Mouse (Mus musculus): Measurements from ENCODE around the gene Kcns3. TPM values are rescaled to one million over a fixed set of nuclear protein-coding genes. Genes with fewer than 3 reads are reported as not detected.

Gene Kcns3
- polyA plus RNA-seq (2012; rRNA removed) (2.4 and 2.6 TPM in 2 replicates), polyA plus RNA-seq (2014; fragmentation: Nextera tagmentation; extraction: Ambion mirVana) (3.1 and 3.6 TPM in 2 replicates)

DNA sequence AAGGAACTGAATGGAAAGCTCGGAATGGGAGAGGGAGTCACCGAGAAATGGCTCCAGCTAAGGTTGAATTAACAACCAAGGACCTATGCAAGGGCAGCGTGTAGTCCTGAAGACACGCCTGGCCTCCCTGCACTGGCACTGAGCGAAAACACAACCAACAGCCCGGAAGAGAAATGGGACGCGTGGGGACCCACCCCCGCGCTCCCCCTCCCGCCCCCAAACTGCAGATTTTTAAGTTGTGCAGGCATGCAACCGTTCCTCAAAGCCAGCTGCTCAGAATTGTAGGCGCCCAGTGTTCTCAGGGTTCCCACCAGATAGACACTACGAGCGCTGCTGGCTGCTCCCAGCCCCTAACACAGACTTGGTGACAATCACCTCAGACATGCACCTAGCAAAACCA, at the start of gene Kcns3:
Kcns3 (minus strand) TSS at position 42 of the 400 bp plus-strand sequence.
- no peak within 1 kb of the TSS for H3K27ac ChIP-seq (replicated peaks; ENCODE audit: low read depth, low read length)
- peak within 1 kb of the TSS; percentile 48 for H3K9ac ChIP-seq (ENCODE audit: low read depth, low read length, severe bottlenecking)
- peak within 1 kb of the TSS; percentile 58 for H3K4me3 ChIP-seq (replicated peaks; ENCODE audit: low read length)
- H3K27me3 ChIP-seq (ENCODE audit: control insufficient read depth, insufficient read depth, low read length): peaks cover 46% of the 10 kb centered on the region
- no peak for TF ChIP-seq POLR2A (IDR thresholded peaks at IDR 0.05; ENCODE audit: borderline replicate concordance, extremely low read depth, insufficient read depth, insufficient read length)
- ATAC-seq (ENCODE audit: low FRiP score, low read depth): no peak
- 16% methylated on average over 15 of the region's 15 CpGs for WGBS
- DNase-seq (ENCODE audit: low spot score): no peak
- no peaks in the 10 kb centered on the region for H3K9me3 ChIP-seq (ENCODE audit: control insufficient read depth, low read length)
- H3K36me3 ChIP-seq (ENCODE audit: control insufficient read depth, insufficient read depth, low read length): no peaks in the 10 kb centered on the region
- peak within 1 kb of the TSS; percentile 97 for H3K4me2 ChIP-seq (replicated peaks; ENCODE audit: low read depth, low read length, severe bottlenecking)
- H3K4me1 ChIP-seq (ENCODE audit: control insufficient read depth, insufficient read depth, low read length): 0 out of 2 replicates have a peak, but pooled peaks cover 8% of the 10 kb centered on the region

DNA sequence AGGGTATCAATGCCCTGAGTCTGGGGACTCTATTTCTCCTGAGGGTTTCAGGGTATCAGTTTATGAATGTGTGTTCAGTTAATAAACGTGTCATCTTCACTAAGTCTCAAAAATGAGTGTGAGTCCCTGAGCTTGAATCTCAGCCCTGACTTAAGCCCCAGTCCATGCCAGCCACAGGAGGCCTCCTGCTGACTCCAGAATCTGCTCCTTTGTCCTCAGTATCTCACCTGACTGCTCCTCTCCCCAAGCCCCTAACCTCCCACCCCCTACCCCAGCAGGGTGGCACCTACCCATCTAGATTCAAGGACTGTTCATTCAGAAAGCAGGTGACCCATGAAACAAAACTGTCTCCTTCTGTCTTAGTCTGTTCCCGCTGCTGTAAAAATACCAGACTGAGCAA, 47.7 kb upstream of the Kcns3 start:
- Histone ChIP-seq H3K4me3 (replicated peaks; ENCODE audit: low read length) (no peak overlapping the region), H3K36me3 (ENCODE audit: control insufficient read depth, insufficient read depth, low read length) (no peaks in the 10 kb centered on the region), H3K9me3 (ENCODE audit: control insufficient read depth, low read length) (no peaks in the 10 kb centered on the region), H3K27me3 (ENCODE audit: control insufficient read depth, insufficient read depth, low read length) (no peaks in the 10 kb centered on the region), H3K4me1 (ENCODE audit: control insufficient read depth, insufficient read depth, low read length) (peaks cover 4% of the 10 kb centered on the region; the same call in 1 of the 2 replicates), H3K9ac (ENCODE audit: low read depth, low read length, severe bottlenecking) (no peak overlapping the region), H3K27ac (replicated peaks; ENCODE audit: low read depth, low read length) (no peak overlapping the region), H3K4me2 (replicated peaks; ENCODE audit: low read depth, low read length, severe bottlenecking) (no peak overlapping the region)
- TF ChIP-seq POLR2A (IDR thresholded peaks at IDR 0.05; ENCODE audit: borderline replicate concordance, extremely low read depth, insufficient read depth, insufficient read length): no peak
- 65% methylated on average over 2 of the region's 2 CpGs for WGBS
- DNase-seq (ENCODE audit: low spot score) (no peak), ATAC-seq (ENCODE audit: low FRiP score, low read depth) (no peak)

DNA sequence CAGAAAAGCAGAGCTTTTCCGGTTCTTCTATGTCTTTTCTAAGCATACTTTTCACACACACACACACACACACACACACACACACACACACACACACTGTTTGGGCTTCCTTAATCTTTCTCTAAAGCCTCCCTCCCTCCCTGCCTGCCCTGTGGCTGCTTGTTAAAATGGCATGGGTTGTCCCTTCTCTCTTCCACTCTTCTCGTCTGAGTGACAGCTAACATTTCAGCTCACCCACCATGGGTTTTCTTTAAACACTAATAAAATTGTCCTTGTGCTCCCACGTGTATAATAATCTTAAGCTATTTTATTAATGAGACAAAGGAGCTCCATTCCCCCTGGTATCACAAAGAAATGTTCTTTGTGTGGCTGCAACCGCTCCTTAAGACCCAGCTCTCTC, 47.2 kb upstream of the Kcns3 start:
- 38% methylated on average over 4 of the region's 4 CpGs for WGBS
- ATAC-seq (ENCODE audit: low FRiP score, low read depth): no peak

DNA sequence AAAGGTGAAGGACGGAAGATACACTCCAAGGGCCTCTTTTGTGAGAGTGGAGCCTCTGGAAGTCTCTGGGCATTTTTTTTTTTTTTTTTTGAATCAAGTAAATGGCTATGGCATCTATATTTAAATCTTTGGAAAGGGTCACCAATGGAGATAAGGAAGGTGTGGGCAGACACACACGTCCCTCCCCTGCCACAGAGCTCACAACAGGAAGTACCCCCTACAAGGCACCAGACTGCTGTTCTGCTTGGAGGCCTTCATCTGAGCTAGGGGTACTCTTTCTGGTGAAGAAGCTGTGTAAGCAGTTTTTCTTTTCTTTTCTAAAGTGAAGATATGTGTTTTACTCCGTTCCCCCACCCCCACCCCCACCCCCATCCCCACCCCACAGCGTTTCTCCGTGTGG, 46.0 kb upstream of the Kcns3 start:
- no peak overlapping the region for H3K4me2 ChIP-seq (replicated peaks; ENCODE audit: low read depth, low read length, severe bottlenecking)
- no peaks in the 10 kb centered on the region for H3K36me3 ChIP-seq (ENCODE audit: control insufficient read depth, insufficient read depth, low read length)
- H3K9ac ChIP-seq (ENCODE audit: low read depth, low read length, severe bottlenecking): no peak overlapping the region
- TF ChIP-seq POLR2A (IDR thresholded peaks at IDR 0.05; ENCODE audit: borderline replicate concordance, extremely low read depth, insufficient read depth, insufficient read length): no peak
- no peaks in the 10 kb centered on the region for H3K4me1 ChIP-seq (ENCODE audit: control insufficient read depth, insufficient read depth, low read length)
- no peak; the same call in 1 of the 2 replicates for ATAC-seq (ENCODE audit: low FRiP score, low read depth)
- H3K27ac ChIP-seq (replicated peaks; ENCODE audit: low read depth, low read length): no peak overlapping the region
- H3K9me3 ChIP-seq (ENCODE audit: control insufficient read depth, low read length): no peaks in the 10 kb centered on the region
- 53% methylated on average over 5 of the region's 5 CpGs for WGBS
- DNase-seq (ENCODE audit: low spot score): no peak
- H3K27me3 ChIP-seq (ENCODE audit: control insufficient read depth, insufficient read depth, low read length): no peaks in the 10 kb centered on the region
- no peak overlapping the region for H3K4me3 ChIP-seq (replicated peaks; ENCODE audit: low read length)

More for the DNA sequence above, 47.2 kb upstream of the Kcns3 start:
- Histone ChIP-seq H3K27me3 (ENCODE audit: control insufficient read depth, insufficient read depth, low read length) (no peaks in the 10 kb centered on the region), H3K4me1 (ENCODE audit: control insufficient read depth, insufficient read depth, low read length) (peaks cover under 1% of the 10 kb centered on the region; the same call in 1 of the 2 replicates), H3K9me3 (ENCODE audit: control insufficient read depth, low read length) (no peaks in the 10 kb centered on the region), H3K4me3 (replicated peaks; ENCODE audit: low read length) (no peak overlapping the region), H3K4me2 (replicated peaks; ENCODE audit: low read depth, low read length, severe bottlenecking) (no peak overlapping the region), H3K36me3 (ENCODE audit: control insufficient read depth, insufficient read depth, low read length) (no peaks in the 10 kb centered on the region), H3K9ac (ENCODE audit: low read depth, low read length, severe bottlenecking) (no peak overlapping the region), H3K27ac (replicated peaks; ENCODE audit: low read depth, low read length) (no peak overlapping the region)
- TF ChIP-seq POLR2A (IDR thresholded peaks at IDR 0.05; ENCODE audit: borderline replicate concordance, extremely low read depth, insufficient read depth, insufficient read length): no peak
- DNase-seq (ENCODE audit: low spot score): no peak

DNA sequence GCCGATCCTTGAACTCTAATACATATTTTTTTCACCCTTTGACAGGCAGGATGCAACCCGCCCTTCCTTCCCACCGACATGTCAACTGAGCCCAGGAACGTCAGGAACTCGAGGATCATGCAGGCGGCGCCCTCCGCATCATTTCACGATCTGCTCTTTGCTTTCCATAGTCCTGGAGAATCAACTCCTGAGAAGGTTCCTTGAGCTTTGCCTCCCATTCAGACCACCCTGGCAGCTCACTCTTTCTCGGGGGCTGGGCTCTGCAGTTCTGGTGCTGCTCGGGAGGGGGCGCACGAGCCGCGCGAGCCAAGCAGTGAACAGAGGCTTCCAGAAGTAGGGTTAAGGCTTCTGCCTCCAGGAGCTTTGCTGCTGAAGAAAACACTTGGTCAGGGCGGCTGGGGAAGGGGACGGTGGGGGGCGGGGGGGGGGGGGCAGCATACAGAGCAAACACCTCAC, 45.3 kb upstream of the Kcns3 start:
- peak overlapping the region; percentile 40 for H3K4me2 ChIP-seq (replicated peaks; ENCODE audit: low read depth, low read length, severe bottlenecking)
- peak; percentile 86 for ATAC-seq (ENCODE audit: low FRiP score, low read depth)

More for the DNA sequence above, 45.3 kb upstream of the Kcns3 start:
- Histone ChIP-seq H3K4me3 (replicated peaks; ENCODE audit: low read length) (no peak overlapping the region), H3K36me3 (ENCODE audit: control insufficient read depth, insufficient read depth, low read length) (no peaks in the 10 kb centered on the region), H3K9me3 (ENCODE audit: control insufficient read depth, low read length) (no peaks in the 10 kb centered on the region), H3K27ac (replicated peaks; ENCODE audit: low read depth, low read length) (no peak overlapping the region), H3K27me3 (ENCODE audit: control insufficient read depth, insufficient read depth, low read length) (no peaks in the 10 kb centered on the region), H3K9ac (ENCODE audit: low read depth, low read length, severe bottlenecking) (no peak overlapping the region), H3K4me1 (ENCODE audit: control insufficient read depth, insufficient read depth, low read length) (no peaks in the 10 kb centered on the region)
- TF ChIP-seq POLR2A (IDR thresholded peaks at IDR 0.05; ENCODE audit: borderline replicate concordance, extremely low read depth, insufficient read depth, insufficient read length): no peak
- peak; percentile 49 for DNase-seq (ENCODE audit: low spot score)
- 6% methylated on average over 18 of the region's 19 CpGs for WGBS

All from limb, embryonic 14.5 days (tissue).